Mouse (Mus musculus) erythroblast, embryonic 14.5 days (primary cell): Measurements from ENCODE around the gene Hsf2bp.

Experiments
- GATA1 ChIP-seq: IDR thresholded peaks from 2 replicates; pipeline ENCODE4 v1.6.1; 2012; ENCODE audit warnings: low read length, inconsistent platforms, mixed read lengths
- TAL1 ChIP-seq: IDR thresholded peaks from 3 replicates; pipeline ENCODE4 v1.6.1; 2012; ENCODE audit warnings: low read length, inconsistent platforms, mixed read lengths

DNA sequence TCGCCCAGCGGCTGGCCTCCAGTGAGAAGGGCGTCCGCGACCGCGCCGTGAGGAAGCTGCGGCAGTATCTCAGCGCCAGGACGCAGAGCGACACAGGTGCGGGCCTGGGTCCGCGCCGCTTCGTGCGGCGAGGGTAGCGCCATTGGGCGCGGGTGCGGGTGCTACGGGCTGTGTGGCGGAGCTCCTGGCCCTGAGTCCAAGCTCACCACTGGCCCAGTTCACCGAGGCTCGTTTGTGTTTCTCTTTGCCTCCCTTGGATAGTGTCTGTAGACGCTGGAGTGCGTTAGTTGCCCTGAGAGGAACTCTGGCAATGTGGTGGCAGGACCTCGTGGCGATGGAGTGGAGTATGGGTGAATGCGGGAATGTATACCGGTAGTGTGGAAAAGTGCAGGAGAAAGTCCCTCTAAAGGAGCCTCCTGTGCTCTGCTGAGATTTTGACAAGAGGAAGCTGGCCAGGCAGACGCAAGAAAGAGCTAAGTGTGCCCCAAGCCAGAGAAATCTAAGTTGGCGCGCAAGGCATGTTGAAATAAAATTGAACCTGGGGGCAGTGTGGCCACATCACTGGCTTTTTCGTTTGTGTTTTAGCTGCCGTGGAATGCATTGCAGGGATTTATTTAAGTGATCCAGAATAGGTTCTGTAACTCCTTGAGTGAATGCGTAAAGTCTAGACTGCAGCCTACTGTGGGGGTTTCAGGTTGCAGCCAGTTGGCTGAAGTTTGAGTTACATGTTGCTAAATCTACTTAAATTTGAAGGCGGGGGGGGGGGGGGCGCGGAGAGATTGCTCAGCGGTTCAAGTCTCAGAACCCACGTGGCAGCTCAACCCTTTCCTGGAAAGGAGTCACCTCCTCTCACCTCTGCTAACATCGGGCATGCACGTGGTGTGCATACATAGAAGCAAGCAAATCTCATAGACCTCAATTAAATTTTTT, 625 bp upstream of the Hsf2bp start:
- TF ChIP-seq GATA1, result no peak
- no peak for TF ChIP-seq TAL1
